In the genomic region with DNA sequence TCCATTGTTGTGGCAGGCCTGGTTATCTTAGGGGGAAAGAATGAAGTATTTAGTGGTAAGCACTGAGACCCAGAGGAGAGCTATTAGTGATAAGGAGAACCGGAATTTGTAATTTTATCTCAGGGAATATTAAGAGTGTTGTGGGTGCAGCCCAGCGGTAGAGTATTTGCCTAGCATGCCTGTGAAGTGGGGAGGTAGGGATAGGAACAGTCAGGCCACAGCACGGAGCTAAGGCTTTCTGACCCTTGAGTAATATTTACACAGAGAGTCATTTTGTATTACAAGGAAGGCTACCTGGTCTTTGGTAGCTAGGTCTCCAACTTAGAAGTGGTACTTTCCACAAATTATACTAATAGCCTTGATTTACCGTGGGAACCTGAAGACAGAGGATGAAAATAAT, we compare ENCODE assay signal across 24 mouse cellular contexts. TPM values are rescaled to one million over a fixed set of nuclear protein-coding genes. Genes with fewer than 3 reads are reported as not detected.
DNase-seq lines count a peak whose midpoint lies in the region; ATAC-seq and TF ChIP-seq lines count a peak whose summit lies in the region.
"Had no signal": no experiment of that assay in that cellular context is flagged by ENCODE, and none has a peak within 500 bp of the region (broad histone marks: within the 10 kb centered on the region; RNA-seq: fewer than 3 reads in every experiment).

No protein-coding gene starts in this region.

- no peak for TF ChIP-seq CTCF in lung, embryonic 14.5 days (IDR thresholded peaks at IDR 0.05; ENCODE audit: low read depth)
- TF ChIP-seq CTCF in lung, postnatal 0 days (IDR thresholded peaks at IDR 0.05): no peak

- peak; percentile 17 for DNase-seq in lung, embryonic 14.5 days
- no peak for DNase-seq in lung, postnatal 4 days
- peak; percentile 80 for DNase-seq in lung, postnatal 0 days (ENCODE audit: low spot score)
- peak; percentile 44 for DNase-seq in lung, postnatal 36 days
- DNase-seq in kidney, postnatal 14 days: no peak
- DNase-seq: adrenal gland, postnatal 10 days; B cell, adult 2 months; cerebellum, adult 11 months; cerebellum, adult 2 months; cerebellum, adult 9-11 months; cerebellum, postnatal 25 days; forebrain, postnatal 0 days; gastrocnemius, adult 2 months; gastrocnemius, postnatal 14 days; heart, adult 11 months had no signal

- H3K4me2 ChIP-seq in lung, embryonic 14.5 days: no peak overlapping the region
- H3K4me2 ChIP-seq in lung, postnatal 0 days (replicated peaks; ENCODE audit: low read depth, low read length): no peak overlapping the region; the same call in 1 of the 2 replicates
- H3K4me2 ChIP-seq: embryonic facial prominence, embryonic 12.5 days; embryonic facial prominence, embryonic 15.5 days; heart, embryonic 11.5 days; hindbrain, embryonic 12.5 days; hindbrain, embryonic 15.5 days had no signal

- H3K9me3 ChIP-seq in lung, embryonic 14.5 days (ENCODE audit: low read depth, low read length): no peaks in the 10 kb centered on the region
- H3K9me3 ChIP-seq in lung, postnatal 0 days (ENCODE audit: low read length): no peaks in the 10 kb centered on the region
- H3K9me3 ChIP-seq: embryonic facial prominence, embryonic 12.5 days; embryonic facial prominence, embryonic 15.5 days; G1E; hindbrain, embryonic 12.5 days; hindbrain, embryonic 15.5 days had no signal

- 35% methylated on average over 4 of the region's 4 CpGs for WGBS in lung, embryonic 14.5 days
- 26% methylated on average over 4 of the region's 4 CpGs for WGBS in lung, postnatal 0 days

- H3K27me3 ChIP-seq in lung, embryonic 14.5 days (ENCODE audit: insufficient read depth, low read length): no peaks in the 10 kb centered on the region
- H3K27me3 ChIP-seq in lung, postnatal 0 days (replicated peaks; ENCODE audit: insufficient read depth, low read length): no peaks in the 10 kb centered on the region
- H3K27me3 ChIP-seq: embryonic facial prominence, embryonic 15.5 days; hindbrain, embryonic 12.5 days; hindbrain, embryonic 15.5 days; Patski had no signal

- no peak for ATAC-seq in lung, embryonic 14.5 days (ENCODE audit: insufficient read depth)
- peak; percentile 92 for ATAC-seq in lung, postnatal 0 days
- no peak for ATAC-seq in megakaryocyte-erythroid progenitor cell, adult 5-6 weeks (replicated peaks; ENCODE audit: low FRiP score, low TSS enrichment, poor library complexity, severe bottlenecking)
- ATAC-seq: forebrain, embryonic 14.5 days; forebrain, postnatal 0 days; Patski had no signal

- TF ChIP-seq EP300 in lung, postnatal 0 days (IDR thresholded peaks at IDR 0.05): no peak

- no peak overlapping the region for H3K27ac ChIP-seq in lung, embryonic 14.5 days (ENCODE audit: low read depth)
- no peak overlapping the region for H3K27ac ChIP-seq in lung, postnatal 0 days (ENCODE audit: low read length)
- H3K27ac ChIP-seq: embryonic facial prominence, embryonic 12.5 days; embryonic facial prominence, embryonic 15.5 days; gastrocnemius, adult 2 months; hindbrain, embryonic 12.5 days; hindbrain, embryonic 15.5 days had no signal

- no peaks in the 10 kb centered on the region for H3K36me3 ChIP-seq in lung, embryonic 14.5 days (ENCODE audit: insufficient read depth)
- H3K36me3 ChIP-seq in lung, postnatal 0 days (ENCODE audit: insufficient read depth, low read length): no peaks in the 10 kb centered on the region
- H3K36me3 ChIP-seq: embryonic facial prominence, embryonic 12.5 days; embryonic facial prominence, embryonic 15.5 days; G1E; hindbrain, embryonic 12.5 days; hindbrain, embryonic 15.5 days had no signal

- H3K4me1 ChIP-seq in lung, embryonic 14.5 days (ENCODE audit: insufficient read depth): no peaks in the 10 kb centered on the region
- H3K4me1 ChIP-seq in lung, postnatal 0 days (ENCODE audit: insufficient read depth, low read depth, low read length): no peaks in the 10 kb centered on the region
- H3K4me1 ChIP-seq: hindbrain, embryonic 15.5 days had no signal

- no peak overlapping the region for H3K9ac ChIP-seq in lung, embryonic 14.5 days
- H3K9ac ChIP-seq in lung, postnatal 0 days (replicated peaks; ENCODE audit: low read depth): no peak overlapping the region
- H3K9ac ChIP-seq: embryonic facial prominence, embryonic 12.5 days; embryonic facial prominence, embryonic 15.5 days; forebrain, postnatal 0 days; hindbrain, embryonic 12.5 days; hindbrain, embryonic 15.5 days had no signal

- H3K4me3 ChIP-seq in lung, embryonic 14.5 days (ENCODE audit: low read depth, low read length): no peak overlapping the region
- H3K4me3 ChIP-seq in lung, postnatal 0 days (ENCODE audit: low read depth, low read length): no peak overlapping the region
- H3K4me3 ChIP-seq: embryonic facial prominence, embryonic 12.5 days; embryonic facial prominence, embryonic 15.5 days; gastrocnemius, adult 2 months; hindbrain, embryonic 12.5 days; hindbrain, embryonic 15.5 days had no signal

RNA-seq across cellular contexts. Expression of a gene that starts 49.8 kb away (rescaled TPM):
- 17.2 and 18.8 TPM in 2 replicates for polyA plus RNA-seq in lung, embryonic 14.5 days (2014; fragmentation: Nextera tagmentation; extraction: Ambion mirVana)
- 8.9 and 9.4 TPM in 2 replicates for polyA plus RNA-seq in lung, postnatal 0 days (2015; fragmentation: Nextera tagmentation; extraction: Ambion mirVana)
- 6.5 and 18.6 TPM in 2 replicates for total RNA-seq in megakaryocyte-erythroid progenitor cell, adult 5-6 weeks (2014; fragmentation: Nextera tagmentation)
- 13.5 and 15.6 TPM in 2 replicates for total RNA-seq in megakaryocyte-erythroid progenitor cell, adult 5-6 weeks (2017)

Comparison
In these comparisons a context has a peak if more than half of its experiments do, and no peak if none do; other contexts are left out.
1. DNase-seq: peak in lung, embryonic 14.5 days (single experiment), lung, postnatal 0 days (single experiment) and lung, postnatal 36 days (single experiment); none in lung, postnatal 4 days (0 of 2) and kidney, postnatal 14 days (single experiment).